ENCODE assay signal across 21 mouse cellular contexts in genomic region chr14:49461761-49462160, GRCm38 (mm10).
"Had no signal": no experiment of that assay in that cellular context is flagged by ENCODE, and none has a peak within 500 bp of the region (broad histone marks: within the 10 kb centered on the region; RNA-seq: fewer than 3 reads in every experiment).

No protein-coding gene starts in this region.

- H3K27me3 ChIP-seq: hindbrain, embryonic 12.5 days; intestine, embryonic 15.5 days; limb, embryonic 12.5 days; liver, embryonic 13.5 days; liver, embryonic 15.5 days had no signal

- H3K4me1 ChIP-seq: hindbrain, embryonic 10.5 days; hindbrain, embryonic 12.5 days; intestine, embryonic 15.5 days; limb, embryonic 10.5 days; limb, embryonic 12.5 days; liver, embryonic 13.5 days; liver, embryonic 15.5 days had no signal

- H3K27ac ChIP-seq: gastrocnemius, adult 2 months; hindbrain, embryonic 10.5 days; hindbrain, embryonic 12.5 days; hindbrain, embryonic 14.5 days; intestine, embryonic 15.5 days; layer of hippocampus, adult 2 months; left cerebral cortex, adult 2 months; limb, embryonic 10.5 days; limb, embryonic 12.5 days; liver, embryonic 13.5 days; liver, embryonic 15.5 days had no signal

- H3K9me3 ChIP-seq: hindbrain, embryonic 10.5 days; hindbrain, embryonic 12.5 days; intestine, embryonic 15.5 days; limb, embryonic 10.5 days; limb, embryonic 12.5 days; liver, embryonic 13.5 days; liver, embryonic 15.5 days had no signal

- H3K4me3 ChIP-seq: gastrocnemius, adult 2 months; hindbrain, embryonic 10.5 days; hindbrain, embryonic 12.5 days; intestine, embryonic 15.5 days; layer of hippocampus, adult 2 months; left cerebral cortex, adult 2 months; limb, embryonic 10.5 days; limb, embryonic 12.5 days; liver, embryonic 13.5 days; liver, embryonic 15.5 days had no signal

- H3K36me3 ChIP-seq: hindbrain, embryonic 10.5 days; hindbrain, embryonic 12.5 days; intestine, embryonic 15.5 days; limb, embryonic 10.5 days; limb, embryonic 12.5 days; liver, embryonic 13.5 days; liver, embryonic 15.5 days had no signal

- DNase-seq: gastrocnemius, adult 2 months; gastrocnemius, postnatal 10 days; gastrocnemius, postnatal 25 days; heart, postnatal 14 days; heart, postnatal 36 days; kidney, adult 18-20 months; kidney, adult 8-10 months; kidney, postnatal 10 days; kidney, postnatal 25 days; kidney, postnatal 4 days; liver; liver, embryonic 13.5 days had no signal

- H3K9ac ChIP-seq: hindbrain, embryonic 12.5 days; hindbrain, embryonic 14.5 days; intestine, embryonic 15.5 days; limb, embryonic 12.5 days; liver, embryonic 13.5 days; liver, embryonic 15.5 days had no signal
